Mouse (Mus musculus) liver, adult (tissue): ENCODE results near the gene Itpr1.
A peak's percentile ranks its signal among the peaks of the same experiment; 100 is the strongest.

Source experiments
- GATA4 ChIP-seq: IDR thresholded peaks from 2 replicates; pipeline ENCODE4 v1.6.1; 2014; ENCODE audit warnings: mild to moderate bottlenecking, low read length; ENCODE audit not compliant: insufficient replicate concordance

Itpr1 gene

DNA sequence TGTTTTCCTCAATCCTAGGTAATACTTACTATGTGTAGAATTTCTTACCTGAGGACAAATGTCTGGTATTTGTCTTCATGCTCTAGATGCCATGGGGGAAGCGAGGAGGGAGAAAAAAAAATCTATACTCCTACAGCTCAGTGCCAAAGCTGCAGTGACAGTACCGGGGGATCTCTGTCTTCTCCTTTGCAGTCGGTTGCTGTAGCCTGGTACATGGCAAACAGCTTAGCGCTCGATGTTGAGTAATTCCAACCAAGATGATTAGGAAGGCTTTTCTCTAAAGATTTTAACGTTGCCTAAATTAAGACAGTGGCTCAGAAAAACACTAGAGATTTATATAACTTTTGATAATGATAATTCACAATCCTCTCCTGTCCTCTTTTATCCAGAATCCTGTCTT, 221.9 kb downstream of the Itpr1 start:
- no peak for TF ChIP-seq GATA4

GRCm38 (mm10) chr6:108435467-108435866, 222.6 kb downstream of the Itpr1 start:
- no peak for TF ChIP-seq GATA4

GRCm38 (mm10) chr6:108436608-108437007, 223.7 kb downstream of the Itpr1 start:
- no peak for TF ChIP-seq GATA4

- TF ChIP-seq GATA4: no peak
These were observed 228.4 kb downstream of the Itpr1 start for GRCm38 (mm10) chr6:108441290-108441689.

DNA sequence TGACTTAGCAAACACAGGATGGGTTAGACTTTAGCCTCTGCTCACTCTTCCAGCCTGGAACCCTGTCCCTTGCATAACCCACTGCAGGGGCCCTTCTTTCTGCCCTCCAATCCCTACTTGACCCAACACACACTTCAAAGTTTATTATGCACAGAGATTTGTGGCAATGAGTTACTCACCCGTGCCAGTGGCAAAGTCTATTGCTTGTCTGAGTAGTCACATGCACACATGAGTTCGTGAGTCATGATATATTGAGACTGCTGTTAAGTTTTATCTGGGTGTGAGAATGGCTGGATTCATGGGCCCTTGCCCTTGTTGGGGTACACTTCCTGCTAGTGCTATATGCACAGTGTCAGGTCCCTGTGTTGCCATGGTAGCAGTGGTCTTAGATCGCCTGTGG, 229.4 kb downstream of the Itpr1 start:
- no peak for TF ChIP-seq GATA4

- no peak for TF ChIP-seq GATA4
These were observed 231.5 kb downstream of the Itpr1 start for GRCm38 (mm10) chr6:108444435-108444834.

GRCm38 (mm10) chr6:108445006-108445405, 232.1 kb downstream of the Itpr1 start:
- TF ChIP-seq GATA4: no peak; the same call in 1 of the 2 replicates

- no peak for TF ChIP-seq GATA4
These were observed 233.9 kb downstream of the Itpr1 start for GRCm38 (mm10) chr6:108446766-108447165.

DNA sequence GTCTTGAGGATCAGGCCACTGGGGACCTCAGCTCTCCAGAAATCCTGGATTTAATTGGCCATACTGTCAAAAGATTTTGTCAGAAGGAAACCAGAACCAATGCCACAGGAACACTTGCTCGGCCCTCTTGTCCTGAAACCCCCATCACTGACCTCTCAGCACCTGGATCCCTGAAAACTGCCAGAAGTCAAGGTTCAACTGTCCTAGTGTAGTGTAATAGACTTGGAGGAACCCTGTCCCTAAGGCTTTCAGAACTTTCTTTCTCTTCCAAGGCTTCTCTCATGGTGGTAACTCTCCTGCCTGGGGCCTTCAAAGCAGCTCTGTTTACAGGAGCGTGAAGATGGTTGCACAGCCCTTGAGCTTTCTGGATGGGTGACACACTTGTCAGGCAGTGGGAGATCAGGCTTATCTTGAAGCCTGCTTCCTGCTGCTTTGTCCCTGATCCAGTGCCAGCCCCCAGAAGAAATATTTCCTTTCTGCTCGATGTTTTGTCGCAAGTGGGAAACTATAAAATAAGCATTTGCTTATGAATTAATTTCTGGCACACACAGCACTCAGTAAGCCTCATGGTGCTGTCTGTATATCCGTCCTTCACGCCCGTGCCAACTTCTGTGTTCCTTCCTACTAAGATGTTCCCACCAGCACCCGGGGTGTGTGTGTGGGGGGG, 234.4 kb downstream of the Itpr1 start:
- peak; percentile 94; the same call in 1 of the 2 replicates for TF ChIP-seq GATA4

DNA sequence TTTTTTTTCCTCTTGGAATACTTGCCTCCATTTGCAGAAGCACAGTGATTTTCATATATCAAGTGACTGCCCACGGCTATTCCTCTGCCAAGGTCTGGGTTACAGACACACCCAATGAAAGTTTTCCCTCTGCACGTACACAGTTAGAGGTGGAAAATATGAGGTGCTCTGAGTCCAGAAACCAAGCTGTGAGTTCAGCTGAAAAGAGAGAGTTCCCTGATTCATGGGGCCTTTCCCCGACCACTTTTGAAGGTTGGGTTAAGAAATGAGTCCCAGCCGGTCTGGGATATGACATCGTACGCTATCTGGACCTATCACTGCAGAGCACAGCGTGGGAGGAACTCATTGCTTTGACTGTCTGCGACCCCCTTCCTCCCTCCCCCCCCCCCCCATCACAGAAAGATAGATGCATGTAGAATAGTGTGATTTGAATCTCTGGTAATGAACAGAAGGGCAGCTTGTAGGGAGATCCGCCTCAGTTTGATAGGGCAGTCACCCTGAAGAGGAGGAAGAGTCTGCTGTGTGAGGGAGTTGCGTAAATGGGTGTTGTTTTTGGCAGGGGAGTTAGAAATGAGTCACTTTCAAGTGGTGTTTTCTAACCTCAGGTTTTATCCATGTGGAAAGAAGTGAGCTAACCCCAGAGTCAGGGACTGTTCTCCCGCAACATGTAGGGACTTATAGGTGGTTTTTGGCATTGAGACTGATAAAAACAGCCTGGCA, 235.3 kb downstream of the Itpr1 start:
- TF ChIP-seq GATA4: no peak

DNA sequence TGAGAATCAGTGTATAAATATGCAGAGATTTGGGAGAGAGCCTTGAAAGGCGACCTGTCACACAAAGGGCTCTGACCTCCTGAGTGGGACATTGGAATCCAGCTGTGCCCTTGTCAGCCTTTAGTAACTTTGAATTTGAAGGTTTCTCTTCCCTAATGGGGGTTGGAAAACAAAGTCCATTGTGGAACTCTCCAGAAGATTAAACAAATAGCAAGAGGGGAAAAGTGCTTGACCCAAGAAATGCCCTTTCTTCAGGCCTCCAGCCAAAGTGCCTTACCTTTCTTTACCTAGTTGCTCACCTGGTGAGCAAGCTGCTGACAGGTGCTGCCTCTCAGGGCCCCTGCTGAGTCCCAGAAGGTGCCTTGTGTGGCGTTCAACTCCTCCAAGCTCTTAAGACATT, 236.0 kb downstream of the Itpr1 start:
- no peak for TF ChIP-seq GATA4

DNA sequence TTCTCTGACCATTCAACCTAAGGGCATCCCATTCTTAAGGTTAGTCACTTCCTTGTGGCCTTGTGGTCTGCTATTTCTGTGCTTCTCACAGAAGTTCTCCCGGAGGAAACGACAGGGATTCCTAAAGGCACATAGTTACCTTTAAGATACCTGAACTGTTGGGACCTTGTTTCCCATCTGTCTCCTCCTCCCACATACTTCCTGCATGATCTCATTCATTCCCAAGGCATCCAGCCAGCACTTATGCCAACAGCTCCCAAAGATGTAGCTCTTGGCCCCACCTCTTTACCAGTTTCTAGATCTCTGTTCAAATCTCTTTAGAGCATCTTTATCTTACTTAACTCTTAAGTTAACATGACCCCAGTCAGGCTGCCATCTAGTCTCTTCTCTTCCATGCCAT, 238.6 kb downstream of the Itpr1 start:
- TF ChIP-seq GATA4: no peak

DNA sequence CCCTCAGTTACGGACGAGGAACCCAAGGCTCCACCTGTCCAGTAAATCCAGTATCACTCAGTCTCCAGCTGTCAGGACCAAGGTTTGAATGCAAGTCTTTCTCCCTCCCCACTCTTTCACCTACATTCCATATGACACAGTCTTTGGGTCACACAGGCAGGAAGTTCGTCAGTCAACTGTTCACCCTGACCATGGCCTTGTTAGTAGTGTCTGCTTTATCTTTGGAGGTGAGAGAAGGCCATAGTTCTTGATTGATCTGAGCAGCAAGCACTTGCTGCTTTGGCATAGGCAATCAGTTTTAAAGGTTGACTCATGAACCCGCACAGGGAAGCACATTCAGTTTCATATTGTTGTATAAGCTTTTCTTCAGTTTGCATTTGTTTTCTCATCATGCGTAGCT, 240.7 kb downstream of the Itpr1 start:
- peak; percentile 92 for TF ChIP-seq GATA4

DNA sequence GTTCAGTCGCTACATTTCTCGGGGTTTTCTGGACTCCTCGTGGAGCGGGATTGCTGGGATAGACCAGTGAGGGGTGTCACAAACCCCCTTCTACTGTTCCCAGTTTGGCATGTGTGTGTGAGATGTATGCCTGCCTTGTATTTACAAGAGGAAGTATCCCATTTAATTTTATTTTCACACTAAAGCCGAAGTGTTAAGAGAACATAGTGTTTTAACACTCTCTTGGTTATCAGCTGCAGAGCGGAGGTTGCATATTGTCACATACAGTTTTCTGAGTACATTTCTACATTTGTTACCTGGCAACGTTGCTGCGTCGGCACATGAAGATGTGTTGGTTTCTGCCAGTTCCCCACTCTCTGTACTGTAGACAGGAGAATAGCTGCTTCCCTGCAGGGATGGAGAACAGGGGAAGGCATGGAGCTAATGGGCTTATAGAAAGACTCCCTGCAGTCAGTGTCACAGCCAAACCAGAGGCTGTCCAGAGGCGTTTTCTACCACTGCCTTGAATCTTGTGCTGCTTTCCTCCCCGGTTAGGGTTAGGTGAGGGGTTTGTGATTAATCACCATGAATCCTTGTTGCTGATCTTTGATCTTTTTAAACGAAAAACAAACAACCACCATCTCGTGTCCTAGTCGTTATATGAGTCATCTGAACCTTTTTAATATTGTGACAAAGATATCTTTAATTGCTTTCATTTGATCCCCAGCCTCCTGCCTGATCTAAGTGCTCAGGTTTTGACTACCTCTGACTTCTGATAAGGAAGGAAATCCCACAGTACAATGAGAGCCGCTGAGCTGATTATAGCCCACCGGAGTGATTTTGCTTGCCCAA, 241.4 kb downstream of the Itpr1 start:
- no peak for TF ChIP-seq GATA4

DNA sequence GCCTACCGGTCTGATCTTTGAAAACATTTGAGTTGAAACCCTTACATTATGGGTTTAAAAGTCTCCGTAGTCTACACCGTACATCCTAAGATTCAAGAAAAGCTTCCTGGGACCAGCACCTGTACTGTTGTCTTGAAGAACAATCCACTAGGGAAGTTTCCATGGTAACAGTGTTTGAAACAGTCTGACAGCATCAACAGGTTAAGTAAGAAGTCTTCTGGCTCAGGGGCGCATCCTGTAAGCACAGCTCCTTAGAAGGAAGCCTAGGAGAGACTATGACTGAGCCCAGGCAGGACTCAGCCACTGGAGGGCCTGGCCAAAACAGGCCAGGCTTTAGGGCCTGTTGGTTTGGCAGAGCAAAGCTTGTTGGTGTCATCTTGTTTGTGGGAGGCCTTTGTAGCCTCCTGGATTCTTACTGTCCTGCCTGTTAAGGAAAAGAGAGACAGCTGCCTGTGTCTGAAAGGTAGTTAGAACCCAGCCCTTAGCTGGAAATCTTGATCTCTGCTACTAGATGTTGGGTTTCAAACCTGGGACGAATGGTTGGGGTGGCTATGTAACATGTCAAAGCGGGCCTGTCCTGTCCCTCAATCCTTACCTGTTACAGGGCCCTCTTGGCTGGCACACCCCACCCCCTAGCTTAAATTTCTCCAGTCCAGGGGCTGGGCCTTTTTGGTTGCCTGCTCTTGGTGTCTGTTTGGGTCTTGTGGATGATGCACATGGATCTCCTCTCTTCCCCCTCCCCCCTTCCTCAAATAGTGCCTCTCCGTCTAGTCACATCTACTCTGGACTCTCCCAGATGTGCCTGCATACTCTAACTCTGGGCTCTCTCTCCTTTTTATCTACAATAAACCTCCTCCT, 242.3 kb downstream of the Itpr1 start:
- no peak for TF ChIP-seq GATA4
